Mouse (Mus musculus): ENCODE data around the gene Defb7. TPM values are rescaled to one million over a fixed set of nuclear protein-coding genes. Genes with fewer than 3 reads are reported as not detected.

The Defb7 gene
- polyA plus RNA-seq (2014; fragmentation: Illumina TruSeq; extraction: RNeasy Lipid Tissue Mini Kit (QIAGEN cat#74804); ENCODE audit: low read depth, low replicate concordance): not detected

DNA sequence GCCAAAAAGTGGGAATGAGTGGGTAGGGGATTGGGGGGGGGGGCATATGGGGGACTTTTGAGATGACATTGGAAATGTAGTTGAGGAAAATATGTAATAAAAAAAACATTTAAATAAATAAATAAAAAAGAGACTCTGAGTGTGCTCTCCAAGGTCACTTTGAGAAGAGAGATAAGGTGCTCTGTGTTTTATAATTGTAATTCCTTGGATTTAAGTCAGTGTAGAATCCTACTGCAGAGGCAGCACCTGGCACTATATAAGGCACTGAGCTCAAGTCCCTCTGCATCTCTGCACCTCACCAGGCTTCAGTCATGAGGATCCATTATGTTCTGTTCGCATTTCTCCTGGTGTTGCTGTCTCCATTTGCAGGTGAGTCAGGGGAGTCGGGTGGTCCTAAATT, at the start of gene Defb7:
Defb7 (plus strand) TSS at position 301 of the 400 bp plus-strand sequence.

Other genes with a start within 250 kb of the Defb7 start
- gene Defb5, start 247.5 kb upstream of the Defb7 start, polyA plus RNA-seq (2014; fragmentation: Illumina TruSeq; extraction: RNeasy Lipid Tissue Mini Kit (QIAGEN cat#74804); ENCODE audit: low read depth, low replicate concordance): not detected
- not detected for gene Defb3, start 201.7 kb upstream of the Defb7 start, polyA plus RNA-seq (2014; fragmentation: Illumina TruSeq; extraction: RNeasy Lipid Tissue Mini Kit (QIAGEN cat#74804); ENCODE audit: low read depth, low replicate concordance)
- not detected for gene Defb8, start 47.5 kb upstream of the Defb7 start, polyA plus RNA-seq (2014; fragmentation: Illumina TruSeq; extraction: RNeasy Lipid Tissue Mini Kit (QIAGEN cat#74804); ENCODE audit: low read depth, low replicate concordance)
- not detected for gene 4930467E23Rik, start 234.5 kb downstream of the Defb7 start, polyA plus RNA-seq (2014; fragmentation: Illumina TruSeq; extraction: RNeasy Lipid Tissue Mini Kit (QIAGEN cat#74804); ENCODE audit: low read depth, low replicate concordance)